Mouse (Mus musculus) lung, adult 2 months (tissue): ENCODE data around the gene Ccdc61.

Experiments used
- CTCF ChIP-seq: fragments of 200-500 bp; IDR thresholded peaks from 2 replicates; pipeline ENCODE4 v1.5.1; 2011; ENCODE audit warnings: mild to moderate bottlenecking, low read length, control low read depth; ENCODE audit not compliant: insufficient read depth
- POLR2A ChIP-seq: fragments of 200-500 bp; IDR thresholded peaks from 2 replicates; pipeline ENCODE4 v1.6.1; 2011; ENCODE audit warnings: low read depth, mild to moderate bottlenecking, control low read depth, low read length, borderline replicate concordance; ENCODE audit errors: extremely low read depth

GRCm38 (mm10) chr7:18902486-18902885 lies 7.7 kb downstream of the Ccdc61 start:
- TF ChIP-seq CTCF (peak; percentile 19; the same call in 1 of the 2 replicates), POLR2A (no peak)
